Mouse (Mus musculus): Measurements from ENCODE around the gene Slc16a13. TPM values are rescaled to one million over a fixed set of nuclear protein-coding genes. Genes with fewer than 3 reads are reported as not detected.

Gene Slc16a13
- 1 to 10 TPM; 2.4 to 2.9 TPM for total RNA-seq (2021)
- long read RNA-seq, experiment 1, partial matches to known transcripts: 0 of 4 reads
- long read RNA-seq, experiment 1, other reads (novel, unspliced or antisense): 1 of 4 reads
- long read RNA-seq, experiment 2, partial matches to known transcripts: 5 of 8 reads
- long read RNA-seq, experiment 2, other reads (novel, unspliced or antisense): 1 of 8 reads

- peak; percentile 83 for DNase-seq (ENCODE audit: low spot score in 2 of 2)
Observed at GRCm38 (mm10) chr11:70220731-70221602, at the start of gene Slc16a13. Gene Slc16a13, minus strand, starts transcription at chr11:70221064.

GRCm38 (mm10) chr11:70266405-70266804 lies 45.5 kb upstream of the Slc16a13 start:
- no peak for DNase-seq (ENCODE audit: low spot score in 2 of 2)

- DNase-seq (ENCODE audit: low spot score in 2 of 2): no peak
Observed at GRCm38 (mm10) chr11:70265819-70266218, 45.0 kb upstream of the Slc16a13 start.

GRCm38 (mm10) chr11:70265252-70265651 lies 44.4 kb upstream of the Slc16a13 start:
- no peak for DNase-seq (ENCODE audit: low spot score in 2 of 2)

- DNase-seq (ENCODE audit: low spot score in 2 of 2): no peak
Observed at GRCm38 (mm10) chr11:70259035-70259434, 38.2 kb upstream of the Slc16a13 start.

GRCm38 (mm10) chr11:70254931-70255531 lies 34.2 kb upstream of the Slc16a13 start, which contains the start of gene Alox12:
Gene Alox12, minus strand, starts transcription at chr11:70255353.
- peak; percentile 48 to 51 for DNase-seq (ENCODE audit: low spot score in 2 of 2)

GRCm38 (mm10) chr11:70254337-70254736 lies 33.5 kb upstream of the Slc16a13 start:
- no peak for DNase-seq (ENCODE audit: low spot score in 2 of 2)

- no peak for DNase-seq (ENCODE audit: low spot score in 2 of 2)
Observed at GRCm38 (mm10) chr11:70251853-70252252, 31.0 kb upstream of the Slc16a13 start.

- no peak for DNase-seq (ENCODE audit: low spot score in 2 of 2)
Observed at GRCm38 (mm10) chr11:70250150-70250549, 29.3 kb upstream of the Slc16a13 start.

- DNase-seq (ENCODE audit: low spot score in 2 of 2): peak; percentile 74 to 77
Observed at GRCm38 (mm10) chr11:70247136-70247845, 26.4 kb upstream of the Slc16a13 start.

- DNase-seq (ENCODE audit: low spot score in 2 of 2): no peak
Observed at GRCm38 (mm10) chr11:70242591-70242990, 21.7 kb upstream of the Slc16a13 start.

GRCm38 (mm10) chr11:70239541-70240279 lies 18.8 kb upstream of the Slc16a13 start, which contains the start of the genes Gm21988 and Rnasek:
Gene Gm21988, minus strand, starts transcription at chr11:70239830.
Gene Rnasek, minus strand, starts transcription at chr11:70239842.
- DNase-seq (ENCODE audit: low spot score in 2 of 2): peak; percentile 69 to 78

GRCm38 (mm10) chr11:70238591-70239440 lies 18.0 kb upstream of the Slc16a13 start:
- DNase-seq (ENCODE audit: low spot score in 2 of 2): no peak

GRCm38 (mm10) chr11:70237457-70238167 lies 16.7 kb upstream of the Slc16a13 start, which contains the start of gene 0610010K14Rik:
Gene 0610010K14Rik, minus strand, starts transcription at chr11:70237914.
- peak; percentile 98 for DNase-seq (ENCODE audit: low spot score in 2 of 2)

- no peak for DNase-seq (ENCODE audit: low spot score in 2 of 2)
Observed at GRCm38 (mm10) chr11:70236717-70237116, 15.9 kb upstream of the Slc16a13 start.

GRCm38 (mm10) chr11:70235254-70235900 lies 14.5 kb upstream of the Slc16a13 start:
- no peak for DNase-seq (ENCODE audit: low spot score in 2 of 2)

GRCm38 (mm10) chr11:70234497-70234896 lies 13.6 kb upstream of the Slc16a13 start:
- DNase-seq (ENCODE audit: low spot score in 2 of 2): no peak

- DNase-seq (ENCODE audit: low spot score in 2 of 2): no peak
Observed at GRCm38 (mm10) chr11:70234037-70234436, 13.2 kb upstream of the Slc16a13 start.

Measured in adrenal gland, adult 18-20 months (tissue).